Mouse (Mus musculus): Measurements from ENCODE around the gene Vwc2. TPM values are rescaled to one million over a fixed set of nuclear protein-coding genes. Genes with fewer than 3 reads are reported as not detected.

Gene Vwc2
- polyA plus RNA-seq (2014; fragmentation: Nextera tagmentation; extraction: Ambion mirVana), result 0.92 and 1.3 TPM in 2 replicates

- Histone ChIP-seq H3K9ac (ENCODE audit: low read length) (no peak within 1 kb of the TSS), H3K4me1 (ENCODE audit: control insufficient read depth, insufficient read depth, low read length) (peaks cover 11% of the 10 kb centered on the region), H3K4me2 (peak within 1 kb of the TSS; percentile 93), H3K9me3 (ENCODE audit: control insufficient read depth, low read length) (no peaks in the 10 kb centered on the region), H3K36me3 (ENCODE audit: control insufficient read depth, insufficient read depth, low read length) (no peaks in the 10 kb centered on the region), H3K4me3 (ENCODE audit: low read depth, low read length) (peak within 1 kb of the TSS; percentile 51), H3K27me3 (ENCODE audit: control insufficient read depth, insufficient read depth, low read length) (peaks cover 51% of the 10 kb centered on the region), H3K27ac (ENCODE audit: low read depth, low read length) (no peak within 1 kb of the TSS)
- WGBS, result under 1% methylated on average over 28 of the region's 28 CpGs
- ATAC-seq (ENCODE audit: low FRiP score) (peak; percentile 71), DNase-seq (ENCODE audit: low spot score, missing footprints) (peak; percentile 90)
These were observed at the start of gene Vwc2 for GRCm38 (mm10) chr11:11113576-11114233. TSS of gene Vwc2 (plus strand) at chr11:11114223.

GRCm38 (mm10) chr11:11088162-11088756, 25.8 kb upstream of the Vwc2 start:
- Histone ChIP-seq H3K4me3 (ENCODE audit: low read depth, low read length) (no peak overlapping the region), H3K4me1 (ENCODE audit: control insufficient read depth, insufficient read depth, low read length) (0 out of 2 replicates have a peak, but pooled peaks cover 3% of the 10 kb centered on the region), H3K4me2 (no peak overlapping the region), H3K36me3 (ENCODE audit: control insufficient read depth, insufficient read depth, low read length) (no peaks in the 10 kb centered on the region), H3K9ac (ENCODE audit: low read length) (no peak overlapping the region), H3K27me3 (ENCODE audit: control insufficient read depth, insufficient read depth, low read length) (no peaks in the 10 kb centered on the region), H3K9me3 (ENCODE audit: control insufficient read depth, low read length) (no peaks in the 10 kb centered on the region), H3K27ac (ENCODE audit: low read depth, low read length) (no peak overlapping the region)
- 16% methylated on average over 1 of the region's 1 CpGs for WGBS
- ATAC-seq (ENCODE audit: low FRiP score) (peak; percentile 93), DNase-seq (ENCODE audit: low spot score, missing footprints) (peak; percentile 87)

DNA sequence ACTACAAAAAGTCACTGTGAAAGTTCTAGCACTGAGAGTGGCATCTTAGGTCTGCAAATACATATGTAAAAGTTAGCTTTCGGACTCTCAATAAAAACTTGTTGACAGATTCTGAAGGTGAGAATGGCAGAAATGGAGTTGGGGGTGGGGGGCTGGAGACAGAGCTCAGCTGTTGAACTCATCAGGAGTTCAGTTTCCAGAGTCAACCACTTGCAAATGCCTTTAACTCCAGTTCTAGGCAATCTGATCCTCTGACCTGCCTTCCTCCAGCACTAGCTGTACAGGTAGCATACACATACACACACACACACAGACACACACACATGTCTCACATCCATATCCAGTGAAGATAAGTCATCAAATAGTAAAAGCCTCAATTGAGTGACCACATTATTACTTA, 16.4 kb upstream of the Vwc2 start:
- no peak for ATAC-seq (ENCODE audit: low FRiP score)
- no peaks in the 10 kb centered on the region for H3K9me3 ChIP-seq (ENCODE audit: control insufficient read depth, low read length)
- DNase-seq (ENCODE audit: low spot score, missing footprints), result no peak
- H3K9ac ChIP-seq (ENCODE audit: low read length), result no peak overlapping the region
- no peaks in the 10 kb centered on the region for H3K4me1 ChIP-seq (ENCODE audit: control insufficient read depth, insufficient read depth, low read length)
- no peak overlapping the region for H3K4me3 ChIP-seq (ENCODE audit: low read depth, low read length)
- H3K27ac ChIP-seq (ENCODE audit: low read depth, low read length), result no peak overlapping the region
- WGBS, result 73% methylated on average over 1 of the region's 1 CpGs
- no peaks in the 10 kb centered on the region for H3K27me3 ChIP-seq (ENCODE audit: control insufficient read depth, insufficient read depth, low read length)
- no peak overlapping the region for H3K4me2 ChIP-seq
- H3K36me3 ChIP-seq (ENCODE audit: control insufficient read depth, insufficient read depth, low read length), result no peaks in the 10 kb centered on the region

GRCm38 (mm10) chr11:11098282-11098681, 15.7 kb upstream of the Vwc2 start:
- Histone ChIP-seq H3K27me3 (ENCODE audit: control insufficient read depth, insufficient read depth, low read length) (no peaks in the 10 kb centered on the region), H3K4me3 (ENCODE audit: low read depth, low read length) (no peak overlapping the region), H3K27ac (ENCODE audit: low read depth, low read length) (no peak overlapping the region), H3K4me2 (no peak overlapping the region), H3K9me3 (ENCODE audit: control insufficient read depth, low read length) (no peaks in the 10 kb centered on the region), H3K36me3 (ENCODE audit: control insufficient read depth, insufficient read depth, low read length) (no peaks in the 10 kb centered on the region), H3K9ac (ENCODE audit: low read length) (no peak overlapping the region), H3K4me1 (ENCODE audit: control insufficient read depth, insufficient read depth, low read length) (no peaks in the 10 kb centered on the region)
- WGBS, result 82% methylated on average over 4 of the region's 4 CpGs
- DNase-seq (ENCODE audit: low spot score, missing footprints), result no peak
- no peak for ATAC-seq (ENCODE audit: low FRiP score)

DNA sequence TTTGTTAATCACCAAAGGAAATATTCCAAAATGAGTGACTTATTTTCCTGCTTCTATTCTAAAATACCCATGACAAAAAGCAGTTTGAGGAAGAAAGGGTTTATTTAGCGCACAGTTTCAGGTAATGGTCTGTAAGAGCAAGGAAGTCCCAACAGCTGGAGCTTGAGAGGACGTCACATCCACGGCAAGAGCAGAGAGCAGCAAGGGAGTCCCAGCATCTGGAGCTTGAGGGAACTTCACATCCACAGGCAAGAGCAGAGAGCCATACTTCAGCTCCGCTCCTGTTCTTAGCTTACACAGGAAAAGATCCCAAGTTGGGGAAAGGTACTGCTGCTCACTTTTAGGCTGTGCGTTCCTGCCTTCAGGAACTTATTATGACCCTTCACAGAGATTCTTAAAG, 15.0 kb upstream of the Vwc2 start:
- no peak overlapping the region for H3K27ac ChIP-seq (ENCODE audit: low read depth, low read length)
- no peak overlapping the region for H3K4me3 ChIP-seq (ENCODE audit: low read depth, low read length)
- ATAC-seq (ENCODE audit: low FRiP score) (no peak), DNase-seq (ENCODE audit: low spot score, missing footprints) (no peak)
- no peaks in the 10 kb centered on the region for H3K4me1 ChIP-seq (ENCODE audit: control insufficient read depth, insufficient read depth, low read length)
- H3K9ac ChIP-seq (ENCODE audit: low read length), result no peak overlapping the region
- 91% methylated on average over 5 of the region's 5 CpGs for WGBS
- no peaks in the 10 kb centered on the region for H3K9me3 ChIP-seq (ENCODE audit: control insufficient read depth, low read length)
- no peak overlapping the region for H3K4me2 ChIP-seq
- no peaks in the 10 kb centered on the region for H3K36me3 ChIP-seq (ENCODE audit: control insufficient read depth, insufficient read depth, low read length)
- H3K27me3 ChIP-seq (ENCODE audit: control insufficient read depth, insufficient read depth, low read length), result no peaks in the 10 kb centered on the region

DNA sequence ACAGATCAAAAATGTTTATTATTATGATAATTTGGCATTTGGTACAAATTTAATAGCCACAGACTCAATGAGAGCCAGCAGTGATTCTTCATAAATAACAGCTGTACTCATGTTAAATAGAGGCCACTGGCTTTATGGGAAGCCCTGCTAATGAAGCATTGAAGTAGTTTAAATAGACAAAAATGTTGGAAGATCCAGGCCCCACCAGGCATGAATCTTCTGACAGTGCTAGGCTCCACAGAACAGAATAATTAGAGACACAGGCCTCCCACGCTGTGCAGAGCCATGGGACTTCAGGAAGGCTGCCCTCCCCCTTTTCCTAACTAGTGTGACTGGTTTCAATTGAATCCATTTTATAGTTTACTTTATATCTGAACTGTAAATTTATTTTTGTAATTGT, 11.8 kb upstream of the Vwc2 start:
- no peak overlapping the region for H3K27ac ChIP-seq (ENCODE audit: low read depth, low read length)
- H3K4me1 ChIP-seq (ENCODE audit: control insufficient read depth, insufficient read depth, low read length), result no peaks in the 10 kb centered on the region
- H3K36me3 ChIP-seq (ENCODE audit: control insufficient read depth, insufficient read depth, low read length), result no peaks in the 10 kb centered on the region
- no peaks in the 10 kb centered on the region for H3K9me3 ChIP-seq (ENCODE audit: control insufficient read depth, low read length)
- no peak overlapping the region for H3K4me2 ChIP-seq
- 58% methylated on average over 1 of the region's 1 CpGs for WGBS
- H3K27me3 ChIP-seq (ENCODE audit: control insufficient read depth, insufficient read depth, low read length), result no peaks in the 10 kb centered on the region
- H3K9ac ChIP-seq (ENCODE audit: low read length), result no peak overlapping the region
- no peak for ATAC-seq (ENCODE audit: low FRiP score)
- no peak for DNase-seq (ENCODE audit: low spot score, missing footprints)
- no peak overlapping the region for H3K4me3 ChIP-seq (ENCODE audit: low read depth, low read length)

DNA sequence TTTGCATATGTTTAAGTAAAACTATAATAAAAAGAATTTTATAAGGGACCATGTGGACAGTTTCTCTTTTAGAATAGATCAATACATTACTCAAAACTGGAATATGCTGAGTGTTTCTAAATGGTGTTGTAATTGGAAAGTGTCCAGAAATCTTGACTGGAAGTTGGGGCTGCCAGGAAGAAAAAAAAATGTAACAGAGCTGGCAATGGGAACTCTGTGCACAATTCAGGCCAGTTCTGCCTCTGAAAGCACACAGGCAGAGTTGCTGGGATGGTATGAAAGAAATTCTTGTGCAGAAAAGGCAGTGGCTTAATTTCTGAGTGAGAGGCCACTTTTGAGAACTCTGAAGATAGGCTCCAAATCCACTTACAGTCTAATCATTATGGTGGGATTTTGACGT, 11.4 kb upstream of the Vwc2 start:
- no peak overlapping the region for H3K27ac ChIP-seq (ENCODE audit: low read depth, low read length)
- 54% methylated on average over 1 of the region's 1 CpGs for WGBS
- H3K9me3 ChIP-seq (ENCODE audit: control insufficient read depth, low read length), result no peaks in the 10 kb centered on the region
- H3K36me3 ChIP-seq (ENCODE audit: control insufficient read depth, insufficient read depth, low read length), result no peaks in the 10 kb centered on the region
- no peaks in the 10 kb centered on the region for H3K27me3 ChIP-seq (ENCODE audit: control insufficient read depth, insufficient read depth, low read length)
- DNase-seq (ENCODE audit: low spot score, missing footprints) (no peak), ATAC-seq (ENCODE audit: low FRiP score) (no peak)
- H3K9ac ChIP-seq (ENCODE audit: low read length), result no peak overlapping the region
- H3K4me3 ChIP-seq (ENCODE audit: low read depth, low read length), result no peak overlapping the region
- H3K4me1 ChIP-seq (ENCODE audit: control insufficient read depth, insufficient read depth, low read length), result no peaks in the 10 kb centered on the region
- no peak overlapping the region for H3K4me2 ChIP-seq

GRCm38 (mm10) chr11:11108922-11109321, 5.1 kb upstream of the Vwc2 start:
- no peaks in the 10 kb centered on the region for H3K9me3 ChIP-seq (ENCODE audit: control insufficient read depth, low read length)
- no peak for ATAC-seq (ENCODE audit: low FRiP score)
- DNase-seq (ENCODE audit: low spot score, missing footprints), result no peak
- H3K4me2 ChIP-seq, result no peak overlapping the region
- H3K27me3 ChIP-seq (ENCODE audit: control insufficient read depth, insufficient read depth, low read length), result peaks cover 12% of the 10 kb centered on the region
- H3K36me3 ChIP-seq (ENCODE audit: control insufficient read depth, insufficient read depth, low read length), result no peaks in the 10 kb centered on the region
- H3K4me1 ChIP-seq (ENCODE audit: control insufficient read depth, insufficient read depth, low read length), result no peaks in the 10 kb centered on the region
- no peak overlapping the region for H3K27ac ChIP-seq (ENCODE audit: low read depth, low read length)
- WGBS, result 71% methylated on average over 3 of the region's 3 CpGs
- H3K9ac ChIP-seq (ENCODE audit: low read length), result no peak overlapping the region
- H3K4me3 ChIP-seq (ENCODE audit: low read depth, low read length), result no peak overlapping the region

DNA sequence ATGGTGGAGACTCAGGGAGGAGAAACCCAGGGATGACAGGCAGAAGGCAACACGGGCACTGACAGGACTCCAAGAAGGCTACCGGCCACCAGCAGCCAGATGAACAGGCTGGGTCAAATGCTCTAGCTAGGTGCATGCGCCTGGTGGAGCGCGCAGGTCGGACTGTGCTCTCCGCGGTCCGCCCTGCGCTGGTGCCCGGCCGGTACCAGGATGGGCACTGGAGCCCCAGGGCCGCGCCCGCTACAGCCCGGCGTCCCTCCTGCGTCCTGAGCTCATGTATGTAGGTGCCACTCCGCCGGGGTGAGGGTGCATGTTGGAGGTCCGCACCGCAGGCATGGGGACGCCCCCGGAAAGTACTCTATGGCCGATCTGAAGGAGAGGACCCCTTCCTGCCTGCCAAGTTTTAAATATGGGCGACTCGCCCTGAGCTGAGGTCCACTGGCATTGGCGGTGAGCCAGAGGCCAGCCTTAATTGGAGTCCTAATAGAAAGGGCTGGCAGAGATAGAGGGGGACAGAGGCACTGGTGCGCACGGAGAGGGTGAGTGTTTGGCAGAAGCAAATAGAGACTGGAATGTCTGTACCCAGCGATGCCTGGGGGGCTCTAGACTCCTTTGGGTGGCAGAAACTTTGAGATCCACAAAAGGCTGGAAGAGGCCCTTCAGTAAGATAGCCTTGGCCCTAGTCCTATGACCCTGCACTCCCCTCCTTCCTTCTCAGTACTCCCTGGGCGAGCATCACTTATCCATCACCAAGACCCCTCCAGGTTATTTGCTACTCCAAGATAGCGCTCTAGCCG, 409 bp downstream of the Vwc2 start:
- peak overlapping the region; percentile 93 for H3K4me2 ChIP-seq
- H3K9me3 ChIP-seq (ENCODE audit: control insufficient read depth, low read length), result no peaks in the 10 kb centered on the region
- H3K9ac ChIP-seq (ENCODE audit: low read length), result no peak overlapping the region
- DNase-seq (ENCODE audit: low spot score, missing footprints), result peak; percentile 90
- peaks cover 11% of the 10 kb centered on the region for H3K4me1 ChIP-seq (ENCODE audit: control insufficient read depth, insufficient read depth, low read length)
- peak; percentile 48 for ATAC-seq (ENCODE audit: low FRiP score)
- peak overlapping the region; percentile 51 for H3K4me3 ChIP-seq (ENCODE audit: low read depth, low read length)
- H3K36me3 ChIP-seq (ENCODE audit: control insufficient read depth, insufficient read depth, low read length), result no peaks in the 10 kb centered on the region
- H3K27ac ChIP-seq (ENCODE audit: low read depth, low read length), result no peak overlapping the region
- peaks cover 51% of the 10 kb centered on the region for H3K27me3 ChIP-seq (ENCODE audit: control insufficient read depth, insufficient read depth, low read length)
- WGBS, result 1% methylated on average over 34 of the region's 34 CpGs
